Mouse (Mus musculus): ENCODE data around the gene Cltb. TPM values are rescaled to one million over a fixed set of nuclear protein-coding genes. Genes with fewer than 3 reads are reported as not detected.

Cltb gene
- polyA plus RNA-seq, 1 experiment from 2014 or later, result 38.6 TPM

- H3K4me3 ChIP-seq (ENCODE audit: low read depth, low read length), result no peak overlapping the region
- no peak overlapping the region for H3K27ac ChIP-seq (ENCODE audit: low read depth, low read length)
- H3K9me3 ChIP-seq (replicated peaks; ENCODE audit: control insufficient read depth, low read length), result no peaks in the 10 kb centered on the region
- no peak for ATAC-seq (replicated peaks; ENCODE audit: insufficient number of reproducible peaks, low FRiP score, low TSS enrichment)
- H3K4me2 ChIP-seq, result no peak overlapping the region
- peaks cover 7% of the 10 kb centered on the region for H3K4me1 ChIP-seq (ENCODE audit: control insufficient read depth, insufficient read depth, low read length)
- no peak overlapping the region for H3K9ac ChIP-seq (ENCODE audit: low read depth, low read length)
- H3K27me3 ChIP-seq (ENCODE audit: control insufficient read depth, insufficient read depth, low read length), result no peaks in the 10 kb centered on the region
- WGBS (ENCODE audit: insufficient replicate concordance), result 70% methylated on average over 4 of the region's 4 CpGs
- peaks cover 3% of the 10 kb centered on the region; the same call in 1 of the 2 replicates for H3K36me3 ChIP-seq (ENCODE audit: control insufficient read depth, insufficient read depth, low read length)
Measured at GRCm38 (mm10) chr13:54604221-54604620, 6.9 kb downstream of the Cltb start.

- no peak for ATAC-seq (replicated peaks; ENCODE audit: insufficient number of reproducible peaks, low FRiP score, low TSS enrichment)
- Histone ChIP-seq H3K9ac (ENCODE audit: low read depth, low read length) (no peak overlapping the region), H3K9me3 (replicated peaks; ENCODE audit: control insufficient read depth, low read length) (no peaks in the 10 kb centered on the region), H3K4me3 (ENCODE audit: low read depth, low read length) (no peak overlapping the region), H3K36me3 (ENCODE audit: control insufficient read depth, insufficient read depth, low read length) (peaks cover 4% of the 10 kb centered on the region; the same call in 1 of the 2 replicates), H3K4me2 (no peak overlapping the region), H3K4me1 (ENCODE audit: control insufficient read depth, insufficient read depth, low read length) (no peaks in the 10 kb centered on the region), H3K27ac (ENCODE audit: low read depth, low read length) (no peak overlapping the region), H3K27me3 (ENCODE audit: control insufficient read depth, insufficient read depth, low read length) (no peaks in the 10 kb centered on the region)
Measured at GRCm38 (mm10) chr13:54603501-54603900, 7.6 kb downstream of the Cltb start.

DNA sequence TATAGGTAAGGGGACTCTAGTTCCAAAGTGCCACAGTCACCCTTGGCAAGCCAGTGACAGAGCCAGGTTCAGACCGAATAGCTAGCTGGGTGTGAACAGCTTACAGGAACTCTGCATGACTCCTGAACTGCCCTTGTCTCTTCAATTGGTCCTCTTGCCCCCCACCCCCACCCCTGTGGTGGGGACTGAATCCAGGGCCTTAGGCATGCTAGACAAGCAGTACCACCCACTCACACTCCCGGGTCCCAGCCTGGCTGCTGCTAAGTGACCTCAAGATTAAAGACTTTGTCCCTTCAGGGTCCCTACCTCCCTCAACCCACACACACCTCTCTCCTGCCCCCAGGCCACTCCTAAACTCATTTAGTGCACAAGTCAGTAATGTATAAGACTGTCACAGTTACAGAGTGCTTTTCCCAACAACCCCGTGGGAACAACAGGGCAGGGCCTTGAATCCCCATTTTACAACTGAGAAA, 8.5 kb downstream of the Cltb start:
- H3K9me3 ChIP-seq (replicated peaks; ENCODE audit: control insufficient read depth, low read length), result no peaks in the 10 kb centered on the region
- H3K4me3 ChIP-seq (ENCODE audit: low read depth, low read length), result no peak overlapping the region
- no peak for ATAC-seq (replicated peaks; ENCODE audit: insufficient number of reproducible peaks, low FRiP score, low TSS enrichment)
- no peaks in the 10 kb centered on the region for H3K27me3 ChIP-seq (ENCODE audit: control insufficient read depth, insufficient read depth, low read length)
- H3K27ac ChIP-seq (ENCODE audit: low read depth, low read length), result no peak overlapping the region
- H3K36me3 ChIP-seq (ENCODE audit: control insufficient read depth, insufficient read depth, low read length), result peaks cover 4% of the 10 kb centered on the region; the same call in 1 of the 2 replicates
- peaks cover 5% of the 10 kb centered on the region for H3K4me1 ChIP-seq (ENCODE audit: control insufficient read depth, insufficient read depth, low read length)
- no peak overlapping the region for H3K9ac ChIP-seq (ENCODE audit: low read depth, low read length)
- no peak overlapping the region for H3K4me2 ChIP-seq
- 64% methylated on average over 3 of the region's 3 CpGs for WGBS (ENCODE audit: insufficient replicate concordance)

DNA sequence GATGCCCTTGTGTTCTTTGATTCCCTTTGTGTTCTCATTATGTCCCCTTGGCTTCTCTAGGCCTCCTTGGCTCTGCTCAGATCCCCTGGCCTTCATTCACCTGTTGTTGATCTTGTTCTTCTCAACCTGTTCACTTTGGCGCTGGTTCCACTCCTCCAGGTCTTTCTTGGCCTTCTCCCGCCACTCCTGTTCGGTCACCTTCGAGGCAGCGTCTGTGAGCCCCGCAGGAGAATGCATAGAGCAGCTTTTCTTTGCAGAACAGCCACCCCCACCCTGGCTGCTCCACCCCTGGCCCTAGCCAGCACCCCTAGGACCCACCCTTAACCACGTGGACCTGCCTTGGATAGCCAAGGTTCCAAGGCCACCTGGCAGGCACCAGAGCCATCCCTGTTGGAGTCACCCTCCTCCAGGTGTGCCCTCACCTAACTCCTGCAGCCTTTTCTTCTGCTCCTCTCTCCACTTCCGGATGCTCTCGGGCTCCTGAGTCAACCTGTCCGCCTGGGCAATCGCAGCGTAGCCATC, 12.5 kb downstream of the Cltb start:
- Histone ChIP-seq H3K4me3 (ENCODE audit: low read depth, low read length) (no peak overlapping the region), H3K4me2 (no peak overlapping the region), H3K27me3 (ENCODE audit: control insufficient read depth, insufficient read depth, low read length) (no peaks in the 10 kb centered on the region), H3K4me1 (ENCODE audit: control insufficient read depth, insufficient read depth, low read length) (peaks cover 28% of the 10 kb centered on the region), H3K36me3 (ENCODE audit: control insufficient read depth, insufficient read depth, low read length) (peaks cover 4% of the 10 kb centered on the region; the same call in 1 of the 2 replicates), H3K9me3 (replicated peaks; ENCODE audit: control insufficient read depth, low read length) (no peaks in the 10 kb centered on the region), H3K9ac (ENCODE audit: low read depth, low read length) (no peak overlapping the region), H3K27ac (ENCODE audit: low read depth, low read length) (no peak overlapping the region)
- WGBS (ENCODE audit: insufficient replicate concordance), result 82% methylated on average over 12 of the region's 12 CpGs
- no peak for ATAC-seq (replicated peaks; ENCODE audit: insufficient number of reproducible peaks, low FRiP score, low TSS enrichment)

DNA sequence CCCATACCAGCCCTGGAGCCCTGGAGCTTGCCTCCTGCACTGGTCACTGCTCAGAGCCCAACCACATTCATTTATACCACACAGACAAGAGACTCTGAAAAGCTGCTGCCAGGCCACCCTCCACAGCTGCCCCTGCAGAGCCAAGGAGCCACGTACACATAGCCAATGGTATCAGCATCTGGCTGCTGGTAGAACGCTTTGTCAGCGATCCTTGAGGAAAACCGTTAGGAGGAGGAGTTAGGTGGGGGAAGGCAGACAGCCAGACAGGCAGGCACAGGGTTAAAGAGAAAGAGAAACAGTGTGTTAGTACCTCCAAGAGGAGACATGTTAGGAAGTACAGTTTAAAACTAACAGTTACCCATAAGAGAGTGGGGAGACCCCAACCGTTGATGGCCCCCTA, 14.3 kb downstream of the Cltb start:
- Histone ChIP-seq H3K27me3 (ENCODE audit: control insufficient read depth, insufficient read depth, low read length) (no peaks in the 10 kb centered on the region), H3K9ac (ENCODE audit: low read depth, low read length) (no peak overlapping the region), H3K27ac (ENCODE audit: low read depth, low read length) (peak overlapping the region; percentile 13), H3K4me1 (ENCODE audit: control insufficient read depth, insufficient read depth, low read length) (peaks cover 28% of the 10 kb centered on the region), H3K4me2 (peak overlapping the region; percentile 7), H3K4me3 (ENCODE audit: low read depth, low read length) (no peak overlapping the region), H3K36me3 (ENCODE audit: control insufficient read depth, insufficient read depth, low read length) (peaks cover 4% of the 10 kb centered on the region; the same call in 1 of the 2 replicates), H3K9me3 (replicated peaks; ENCODE audit: control insufficient read depth, low read length) (no peaks in the 10 kb centered on the region)
- no peak for ATAC-seq (replicated peaks; ENCODE audit: insufficient number of reproducible peaks, low FRiP score, low TSS enrichment)
- 48% methylated on average over 5 of the region's 5 CpGs for WGBS (ENCODE audit: insufficient replicate concordance)

DNA sequence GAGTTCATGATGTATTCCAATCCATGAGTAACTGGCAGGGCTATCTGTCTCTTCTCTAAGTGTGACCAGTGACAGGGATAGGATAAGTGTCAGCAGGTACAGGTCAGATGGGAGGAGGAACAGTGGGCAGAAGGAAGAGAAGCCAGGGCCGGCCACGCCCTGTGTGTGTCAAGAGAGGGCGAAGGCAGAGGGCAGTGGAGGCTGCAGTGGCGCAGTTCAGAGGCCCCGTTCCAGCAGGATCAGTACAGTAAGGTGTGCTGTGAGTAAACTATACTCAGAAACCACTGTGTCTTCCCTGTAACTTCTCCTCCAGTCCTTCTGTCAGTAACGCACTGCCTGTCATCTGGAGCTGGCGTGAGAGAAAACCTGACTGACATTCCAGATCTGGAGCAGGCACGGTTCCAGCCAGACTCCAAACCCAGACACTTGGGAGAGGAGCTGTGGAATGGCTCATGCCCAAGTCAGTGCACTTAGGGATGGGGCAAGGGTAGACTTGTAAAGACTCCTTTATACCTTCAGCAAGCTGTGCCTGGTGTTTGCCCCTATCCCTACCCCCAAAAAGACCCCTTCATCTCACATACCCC, 14.9 kb downstream of the Cltb start:
- peak overlapping the region; percentile 50; the same call in 1 of the 2 replicates for H3K27ac ChIP-seq (ENCODE audit: low read depth, low read length)
- H3K4me1 ChIP-seq (ENCODE audit: control insufficient read depth, insufficient read depth, low read length), result peaks cover 33% of the 10 kb centered on the region
- 56% methylated on average over 8 of the region's 8 CpGs for WGBS (ENCODE audit: insufficient replicate concordance)
- ATAC-seq (replicated peaks; ENCODE audit: insufficient number of reproducible peaks, low FRiP score, low TSS enrichment), result no peak
- H3K9me3 ChIP-seq (replicated peaks; ENCODE audit: control insufficient read depth, low read length), result no peaks in the 10 kb centered on the region
- no peak overlapping the region for H3K9ac ChIP-seq (ENCODE audit: low read depth, low read length)
- H3K27me3 ChIP-seq (ENCODE audit: control insufficient read depth, insufficient read depth, low read length), result no peaks in the 10 kb centered on the region
- peak overlapping the region; percentile 7 for H3K4me2 ChIP-seq
- no peak overlapping the region for H3K4me3 ChIP-seq (ENCODE audit: low read depth, low read length)
- peaks cover 4% of the 10 kb centered on the region; the same call in 1 of the 2 replicates for H3K36me3 ChIP-seq (ENCODE audit: control insufficient read depth, insufficient read depth, low read length)

DNA sequence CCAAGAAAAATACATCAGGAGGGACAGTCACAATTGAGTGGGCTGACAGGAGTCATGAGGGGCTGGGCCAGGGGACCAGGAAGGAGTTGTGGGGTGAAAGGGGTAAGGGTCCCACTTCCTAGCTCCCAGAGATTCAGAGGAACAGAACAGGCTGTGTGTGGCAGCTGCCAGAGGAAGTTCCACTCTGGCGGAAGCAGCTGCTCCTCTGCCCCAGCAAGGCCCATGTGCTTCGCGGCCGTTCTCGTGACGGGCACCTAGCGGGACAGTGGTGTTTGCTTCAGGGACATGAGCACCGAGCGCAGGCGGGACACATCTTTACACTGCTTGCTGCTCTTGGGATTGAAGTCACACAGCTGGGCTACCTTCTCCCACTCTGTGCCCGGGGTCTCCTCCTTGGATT, 17.5 kb downstream of the Cltb start:
- Histone ChIP-seq H3K9ac (ENCODE audit: low read depth, low read length) (no peak overlapping the region), H3K4me1 (ENCODE audit: control insufficient read depth, insufficient read depth, low read length) (peaks cover 42% of the 10 kb centered on the region), H3K27ac (ENCODE audit: low read depth, low read length) (no peak overlapping the region), H3K4me3 (ENCODE audit: low read depth, low read length) (no peak overlapping the region), H3K36me3 (ENCODE audit: control insufficient read depth, insufficient read depth, low read length) (no peaks in the 10 kb centered on the region), H3K4me2 (no peak overlapping the region), H3K27me3 (ENCODE audit: control insufficient read depth, insufficient read depth, low read length) (no peaks in the 10 kb centered on the region), H3K9me3 (replicated peaks; ENCODE audit: control insufficient read depth, low read length) (no peaks in the 10 kb centered on the region)
- ATAC-seq (replicated peaks; ENCODE audit: insufficient number of reproducible peaks, low FRiP score, low TSS enrichment), result no peak
- 86% methylated on average over 11 of the region's 11 CpGs for WGBS (ENCODE audit: insufficient replicate concordance)

GRCm38 (mm10) chr13:54591776-54592356, 19.3 kb downstream of the Cltb start:
- 86% methylated on average over 8 of the region's 8 CpGs for WGBS (ENCODE audit: insufficient replicate concordance)
- no peaks in the 10 kb centered on the region for H3K9me3 ChIP-seq (replicated peaks; ENCODE audit: control insufficient read depth, low read length)
- H3K4me1 ChIP-seq (ENCODE audit: control insufficient read depth, insufficient read depth, low read length), result peaks cover 31% of the 10 kb centered on the region
- H3K9ac ChIP-seq (ENCODE audit: low read depth, low read length), result no peak overlapping the region
- no peak for ATAC-seq (replicated peaks; ENCODE audit: insufficient number of reproducible peaks, low FRiP score, low TSS enrichment)
- H3K4me3 ChIP-seq (ENCODE audit: low read depth, low read length), result no peak overlapping the region
- peak overlapping the region; percentile 81; the same call in 1 of the 2 replicates for H3K4me2 ChIP-seq
- H3K27ac ChIP-seq (ENCODE audit: low read depth, low read length), result no peak overlapping the region
- H3K36me3 ChIP-seq (ENCODE audit: control insufficient read depth, insufficient read depth, low read length), result 0 out of 2 replicates have a peak, but pooled peaks cover 2% of the 10 kb centered on the region
- no peaks in the 10 kb centered on the region for H3K27me3 ChIP-seq (ENCODE audit: control insufficient read depth, insufficient read depth, low read length)
